In the genomic region with DNA sequence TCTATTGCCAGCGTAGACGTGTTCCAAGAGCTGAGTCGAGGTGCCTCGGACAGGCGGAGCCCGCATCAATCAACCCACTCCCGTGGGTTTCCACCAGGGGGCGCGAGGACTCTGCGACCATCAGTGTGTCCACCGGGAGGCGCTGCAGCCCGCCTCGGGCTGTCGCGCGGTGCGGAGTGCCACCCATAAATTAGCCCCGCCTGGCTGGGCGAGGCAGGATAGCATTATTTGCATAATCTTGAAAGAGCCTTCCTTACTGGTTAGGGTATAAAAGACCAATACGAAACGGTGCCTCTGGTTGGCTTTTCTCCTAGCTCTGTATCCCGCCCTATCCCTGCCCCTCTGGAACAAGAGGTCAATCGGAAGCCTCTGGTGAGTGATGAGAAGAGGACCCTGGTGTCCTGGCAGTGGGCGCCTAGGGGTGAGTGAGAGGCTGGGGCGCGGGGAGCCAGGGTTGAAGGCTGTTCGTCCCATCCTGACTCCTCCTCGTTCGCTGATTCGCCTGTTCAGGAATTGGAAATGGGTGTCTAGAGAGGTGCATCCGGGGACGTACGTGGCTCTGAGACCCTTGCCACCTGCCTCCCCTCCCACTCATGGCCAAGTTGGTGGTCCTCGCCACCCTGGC, we compare ENCODE assay signal across 8 mouse cellular contexts. TPM values are rescaled to one million over a fixed set of nuclear protein-coding genes. Genes with fewer than 3 reads are reported as not detected.
DNase-seq lines count a peak whose midpoint lies in the region; ATAC-seq and TF ChIP-seq lines count a peak whose summit lies in the region.

No protein-coding gene starts in this region.

- H3K4me1 ChIP-seq in bone marrow macrophage, adult 2 months (ENCODE audit: control insufficient read depth, insufficient read depth, low read length): peaks cover 5% of the 10 kb centered on the region
- 0 out of 2 replicates have a peak, but pooled peaks cover 2% of the 10 kb centered on the region for H3K4me1 ChIP-seq in embryonic fibroblast, embryonic 13.5 days (ENCODE audit: control insufficient read depth, insufficient read depth, low read length)
- peaks cover 59% of the 10 kb centered on the region for H3K4me1 ChIP-seq in heart, embryonic 10.5 days
- peaks cover 76% of the 10 kb centered on the region for H3K4me1 ChIP-seq in kidney, embryonic 15.5 days
- H3K4me1 ChIP-seq in liver, adult 2 months (ENCODE audit: control insufficient read depth, insufficient read depth, low read length): peaks cover 28% of the 10 kb centered on the region

- H3K36me3 ChIP-seq in heart, embryonic 10.5 days: no peaks in the 10 kb centered on the region
- no peaks in the 10 kb centered on the region for H3K36me3 ChIP-seq in kidney, embryonic 15.5 days
- H3K36me3 ChIP-seq in liver, adult 2 months (ENCODE audit: control insufficient read depth, insufficient read depth, low read length): no peaks in the 10 kb centered on the region
- no peaks in the 10 kb centered on the region for H3K36me3 ChIP-seq in myocyte (ENCODE audit: control insufficient read depth, insufficient read depth)
- peaks cover 3% of the 10 kb centered on the region; the same call in 1 of the 2 replicates for H3K36me3 ChIP-seq in splenic B cell, adult 2 months (ENCODE audit: control insufficient read depth, insufficient read depth, low read length, poor library complexity, severe bottlenecking)

- H3K79me2 ChIP-seq in liver, adult 2 months (ENCODE audit: control insufficient read depth, insufficient read depth, low read length): peaks cover 7% of the 10 kb centered on the region; the same call in 1 of the 2 replicates
- peaks cover 19% of the 10 kb centered on the region for H3K79me2 ChIP-seq in myocyte (ENCODE audit: control insufficient read depth, insufficient read depth)

- peak overlapping the region; percentile 44 for H3K9ac ChIP-seq in kidney, embryonic 15.5 days
- peak overlapping the region; percentile 83 for H3K9ac ChIP-seq in liver, adult 2 months (ENCODE audit: low read depth, low read length)

- peak overlapping the region; percentile 7 for H3ac ChIP-seq in myocyte (ENCODE audit: control insufficient read depth, insufficient read length)

- TF ChIP-seq CTCF in bone marrow macrophage, adult 2 months (IDR thresholded peaks at IDR 0.05; ENCODE audit: low read depth, low read length): peak; percentile 100
- peak; percentile 99 for TF ChIP-seq CTCF in embryonic fibroblast, embryonic 13.5 days (IDR thresholded peaks at IDR 0.05; ENCODE audit: borderline replicate concordance, insufficient read depth, low read length)
- TF ChIP-seq CTCF in liver, adult 2 months (IDR thresholded peaks at IDR 0.05; ENCODE audit: low read depth, low read length): peak; percentile 100

- peak; percentile 97 for DNase-seq in A20 (ENCODE audit: low read depth, low spot score)
- DNase-seq in heart, embryonic 10.5 days (ENCODE audit: low spot score): peak; percentile 97
- peak; percentile 98 for DNase-seq in liver, adult 2 months (ENCODE audit: extremely low read depth, low read depth, low spot score)
- DNase-seq in splenic B cell, adult 2 months (ENCODE audit: low read depth, low spot score): peak; percentile 97

- peak overlapping the region; percentile 95 for H3K4me2 ChIP-seq in kidney, embryonic 15.5 days
- peak overlapping the region; percentile 99 for H3K4me2 ChIP-seq in myocyte (ENCODE audit: low read depth)

- no peaks in the 10 kb centered on the region for H3K9me3 ChIP-seq in heart, embryonic 10.5 days
- H3K9me3 ChIP-seq in kidney, embryonic 15.5 days (replicated peaks): no peaks in the 10 kb centered on the region

- H3K4me3 ChIP-seq in bone marrow macrophage, adult 2 months (ENCODE audit: insufficient read depth, low read length): peak overlapping the region; percentile 81
- H3K4me3 ChIP-seq in embryonic fibroblast, embryonic 13.5 days (ENCODE audit: insufficient read depth, low read length): peak overlapping the region; percentile 56
- H3K4me3 ChIP-seq in heart, embryonic 10.5 days: peak overlapping the region; percentile 64
- peak overlapping the region; percentile 66 for H3K4me3 ChIP-seq in kidney, embryonic 15.5 days (replicated peaks)
- peak overlapping the region; percentile 77 for H3K4me3 ChIP-seq in liver, adult 2 months (ENCODE audit: insufficient read depth, low read depth, low read length)
- H3K4me3 ChIP-seq in myocyte: peak overlapping the region; percentile 52

- H3K27ac ChIP-seq in bone marrow macrophage, adult 2 months (ENCODE audit: insufficient read depth, low read depth, low read length): no peak overlapping the region
- no peak overlapping the region for H3K27ac ChIP-seq in embryonic fibroblast, embryonic 13.5 days (ENCODE audit: insufficient read depth, low read length)
- peak overlapping the region; percentile 83 for H3K27ac ChIP-seq in heart, embryonic 10.5 days
- H3K27ac ChIP-seq in kidney, embryonic 15.5 days: peak overlapping the region; percentile 66
- peak overlapping the region; percentile 68 for H3K27ac ChIP-seq in liver, adult 2 months (replicated peaks; ENCODE audit: insufficient read depth, low read depth, low read length)

- peak; percentile 89 for ATAC-seq in kidney, embryonic 15.5 days (replicated peaks; ENCODE audit: low FRiP score)

- H3K27me3 ChIP-seq in heart, embryonic 10.5 days (ENCODE audit: insufficient read depth, poor library complexity, severe bottlenecking): peaks cover 51% of the 10 kb centered on the region
- peaks cover 30% of the 10 kb centered on the region; the same call in 1 of the 2 replicates for H3K27me3 ChIP-seq in kidney, embryonic 15.5 days
- 0 out of 2 replicates have a peak, but pooled peaks cover 3% of the 10 kb centered on the region for H3K27me3 ChIP-seq in liver, adult 2 months (ENCODE audit: control insufficient read depth, insufficient read depth, low read length)
- no peaks in the 10 kb centered on the region for H3K27me3 ChIP-seq in myocyte (ENCODE audit: control insufficient read depth, insufficient read depth, insufficient read length)
- H3K27me3 ChIP-seq in splenic B cell, adult 2 months (ENCODE audit: control insufficient read depth, insufficient read depth, low read length, poor library complexity, severe bottlenecking): no peaks in the 10 kb centered on the region

- TF ChIP-seq POLR2A in bone marrow macrophage, adult 2 months (IDR thresholded peaks at IDR 0.05; ENCODE audit: borderline replicate concordance, low read depth, low read length): no peak
- peak; percentile 69 for TF ChIP-seq POLR2A in embryonic fibroblast, embryonic 13.5 days (IDR thresholded peaks at IDR 0.05; ENCODE audit: low read depth, low read length)
- peak; percentile 88 for TF ChIP-seq POLR2A in liver, adult 2 months (IDR thresholded peaks at IDR 0.05; ENCODE audit: extremely low read depth, insufficient read depth, low read length)
- TF ChIP-seq POLR2A in myocyte (IDR thresholded peaks at IDR 0.05; ENCODE audit: insufficient read length, low read depth): peak; percentile 70

- WGBS in heart, embryonic 10.5 days: 1% methylated on average over 35 of the region's 35 CpGs
- 1% methylated on average over 35 of the region's 35 CpGs for WGBS in kidney, embryonic 15.5 days
- WGBS in liver, adult 2 months: under 1% methylated on average over 35 of the region's 35 CpGs

TF ChIP-seq in myocyte, 11 proteins besides CTCF, POLR2A, EP300 and RAD21 (continues in another document):
- TF ChIP-seq POLR2AphosphoS2 (IDR thresholded peaks at IDR 0.05; ENCODE audit: insufficient read length, low read depth) (peak; percentile 50), SRF (IDR thresholded peaks at IDR 0.05; ENCODE audit: control insufficient read depth, insufficient read length, low read depth) (peak; percentile 52), MYOG (IDR thresholded peaks at IDR 0.05; ENCODE audit: control insufficient read depth in 1 of 3, insufficient read depth in 1 of 3, insufficient read length in 2 of 3, low read depth in 2 of 3) (peak in 1 of 3 experiments; percentile 21)

RNA-seq across cellular contexts. Expression of gene Acbd4, which starts 1.4 kb away (rescaled TPM):
- 27.4 and 30.4 TPM in 2 replicates for polyA plus RNA-seq in bone marrow macrophage, adult 2 months (2012; ENCODE audit: insufficient read depth, insufficient read length, missing spikeins)
- polyA plus RNA-seq in embryonic fibroblast, embryonic 13.5 days (2011; ENCODE audit: insufficient read length, low read depth, missing spikeins): 23.3 and 24.3 TPM in 2 replicates
- 9.8 and 10.2 TPM in 2 replicates for polyA plus RNA-seq in heart, embryonic 10.5 days (2016; fragmentation: Nextera tagmentation; extraction: Ambion mirVana)
- 19.4 and 25.3 TPM in 2 replicates for polyA plus RNA-seq in kidney, embryonic 15.5 days (2015; fragmentation: Nextera tagmentation; extraction: Ambion mirVana)
- total RNA-seq in liver, adult 2 months (2014; rRNA removed): 56.3 and 64.4 TPM in 2 replicates
- polyA plus RNA-seq in liver, adult 2 months (2012; rRNA removed): 66.6 and 83.9 TPM in 2 replicates
- 55.2 TPM for polyA plus RNA-seq in myocyte (2012; fragmentation: generic; extraction: Trizol)

RNA-seq across cellular contexts. Expression of gene Plcd3, which starts 1.4 kb away (rescaled TPM):
- polyA plus RNA-seq in bone marrow macrophage, adult 2 months (2012; ENCODE audit: insufficient read depth, insufficient read length, missing spikeins): 1.7 and 2.3 TPM in 2 replicates
- 5.6 and 7.1 TPM in 2 replicates for polyA plus RNA-seq in embryonic fibroblast, embryonic 13.5 days (2011; ENCODE audit: insufficient read length, low read depth, missing spikeins)
- polyA plus RNA-seq in heart, embryonic 10.5 days (2016; fragmentation: Nextera tagmentation; extraction: Ambion mirVana): 3.6 and 4.8 TPM in 2 replicates
- 6.2 and 6.4 TPM in 2 replicates for polyA plus RNA-seq in kidney, embryonic 15.5 days (2015; fragmentation: Nextera tagmentation; extraction: Ambion mirVana)
- total RNA-seq in liver, adult 2 months (2014; rRNA removed): 0.54 and 1.0 TPM in 2 replicates
- polyA plus RNA-seq in liver, adult 2 months (2012; rRNA removed): 0.31 and 2.0 TPM in 2 replicates
- 20.6 TPM for polyA plus RNA-seq in myocyte (2012; fragmentation: generic; extraction: Trizol)

RNA-seq across cellular contexts. Expression of gene Hexim1, which starts 13.2 kb away (rescaled TPM):
- 43.7 and 44.3 TPM in 2 replicates for polyA plus RNA-seq in bone marrow macrophage, adult 2 months (2012; ENCODE audit: insufficient read depth, insufficient read length, missing spikeins)
- 16.8 and 19.0 TPM in 2 replicates for polyA plus RNA-seq in embryonic fibroblast, embryonic 13.5 days (2011; ENCODE audit: insufficient read length, low read depth, missing spikeins)
- 1.8 and 2.8 TPM in 2 replicates for polyA plus RNA-seq in heart, embryonic 10.5 days (2016; fragmentation: Nextera tagmentation; extraction: Ambion mirVana)
- polyA plus RNA-seq in kidney, embryonic 15.5 days (2015; fragmentation: Nextera tagmentation; extraction: Ambion mirVana): 5.0 and 5.5 TPM in 2 replicates
- total RNA-seq in liver, adult 2 months (2014; rRNA removed): 10.2 and 10.5 TPM in 2 replicates
- 12.1 and 13.5 TPM in 2 replicates for polyA plus RNA-seq in liver, adult 2 months (2012; rRNA removed)
- polyA plus RNA-seq in myocyte (2012; fragmentation: generic; extraction: Trizol): 18.7 TPM

RNA-seq across cellular contexts. Expression of gene Hexim2, which starts 29.4 kb away (rescaled TPM):
- 3.1 and 3.6 TPM in 2 replicates for polyA plus RNA-seq in bone marrow macrophage, adult 2 months (2012; ENCODE audit: insufficient read depth, insufficient read length, missing spikeins)
- 2.3 and 3.1 TPM in 2 replicates for polyA plus RNA-seq in embryonic fibroblast, embryonic 13.5 days (2011; ENCODE audit: insufficient read length, low read depth, missing spikeins)
- polyA plus RNA-seq in heart, embryonic 10.5 days (2016; fragmentation: Nextera tagmentation; extraction: Ambion mirVana): 6.5 and 7.9 TPM in 2 replicates
- polyA plus RNA-seq in kidney, embryonic 15.5 days (2015; fragmentation: Nextera tagmentation; extraction: Ambion mirVana): 9.2 and 10.7 TPM in 2 replicates
- total RNA-seq in liver, adult 2 months (2014; rRNA removed): 1.3 and 1.8 TPM in 2 replicates
- polyA plus RNA-seq in liver, adult 2 months (2012; rRNA removed): 1.6 and 1.9 TPM in 2 replicates
- 8.8 TPM for polyA plus RNA-seq in myocyte (2012; fragmentation: generic; extraction: Trizol)

Comparison
In these comparisons a context has a peak if more than half of its experiments do, and no peak if none do; other contexts are left out.
1. H3K27ac ChIP-seq: peak in heart, embryonic 10.5 days (single experiment), kidney, embryonic 15.5 days (single experiment) and liver, adult 2 months (single experiment); none in bone marrow macrophage, adult 2 months (single experiment) and embryonic fibroblast, embryonic 13.5 days (single experiment).
2. Peak in every context shown above with its lines, with median percentiles within 50 percentile points of each other: DNase-seq, H3K4me3 ChIP-seq and CTCF ChIP-seq.